Mouse (Mus musculus) neural tube, embryonic 12.5 days (tissue): ENCODE results near the gene Gm48552. TPM values are rescaled to one million over a fixed set of nuclear protein-coding genes. Genes with fewer than 3 reads are reported as not detected.

Experiments
- ATAC-seq: fragments of 200-750 bp; cut with Nextera tagmentation; 2 replicates; pipeline ENCODE4 v1.8.0; 2017; ENCODE audit warnings: low read depth, mild to moderate bottlenecking, moderate TSS enrichment, moderate library complexity; ENCODE audit not compliant: low FRiP score
- H3K27ac ChIP-seq: fragments of 300-500 bp; sonication (generic); 2 replicates; pipeline ENCODE4 v1.5.1; 2016
- H3K27me3 ChIP-seq: fragments of 300-500 bp; sonication (generic); replicated peaks from 2 replicates; pipeline ENCODE4 v1.6.1; 2016; ENCODE audit warnings: mild to moderate bottlenecking
- H3K36me3 ChIP-seq: fragments of 300-500 bp; sonication (generic); 2 replicates; pipeline ENCODE4 v1.6.1; 2016; ENCODE audit warnings: mild to moderate bottlenecking
- H3K4me1 ChIP-seq: fragments of 300-500 bp; sonication (generic); 2 replicates; pipeline ENCODE4 v1.6.1; 2016
- H3K4me2 ChIP-seq: fragments of 300-500 bp; sonication (generic); replicated peaks from 2 replicates; pipeline ENCODE4 v1.6.1; 2016; ENCODE audit warnings: mild to moderate bottlenecking
- H3K4me3 ChIP-seq: fragments of 300-500 bp; sonication (generic); 2 replicates; pipeline ENCODE4 v1.5.1; 2016
- H3K9ac ChIP-seq: fragments of 300-500 bp; sonication (generic); 2 replicates; pipeline ENCODE4 v1.6.1; 2016; ENCODE audit warnings: mild to moderate bottlenecking
- H3K9me3 ChIP-seq: fragments of 300-500 bp; sonication (generic); 2 replicates; pipeline ENCODE4 v1.6.1; 2016; ENCODE audit warnings: mild to moderate bottlenecking
- WGBS: fragments of 180-500 bp; shearing (Covaris S2); methylation state at CpG from one replicate; pipeline ENCODE4 v1.1.7; 2016; 5-methylcytosine and 5-hydroxymethylcytosine counted together
- polyA plus RNA-seq: library from polyadenylated mRNA; unstranded; fragments of >200 nt; fragmentation: Nextera tagmentation; extraction: Ambion mirVana; gene quantifications from 2 replicates; pipeline ENCODE4 v1.2.1, GENCODE M21; 2016

The Gm48552 gene
- polyA plus RNA-seq, result 2.3 and 2.5 TPM in 2 replicates

GRCm38 (mm10) chr10:81388505-81389055 lies at the start of gene Gm48552:
Gene Gm48552, plus strand, starts transcription at chr10:81389005.
- H3K9ac ChIP-seq, result 0 out of 2 replicates have a peak within 1 kb of the TSS, but pooled peaks have one; percentile 17
- H3K36me3 ChIP-seq, result peaks cover 30% of the 10 kb centered on the region
- H3K9me3 ChIP-seq, result no peaks in the 10 kb centered on the region
- no peak for ATAC-seq
- no peak within 1 kb of the TSS for H3K4me3 ChIP-seq
- H3K27ac ChIP-seq, result 0 out of 2 replicates have a peak within 1 kb of the TSS, but pooled peaks have one; percentile 37
- no peak within 1 kb of the TSS for H3K4me2 ChIP-seq
- H3K27me3 ChIP-seq, result no peaks in the 10 kb centered on the region
- WGBS, result 87% methylated on average over 5 of the region's 5 CpGs
- H3K4me1 ChIP-seq, result peaks cover 32% of the 10 kb centered on the region

- no peak overlapping the region for H3K4me2 ChIP-seq
- H3K4me3 ChIP-seq, result no peak overlapping the region
- no peaks in the 10 kb centered on the region for H3K9me3 ChIP-seq
- H3K4me1 ChIP-seq, result peaks cover 8% of the 10 kb centered on the region
- H3K36me3 ChIP-seq, result peaks cover 5% of the 10 kb centered on the region; the same call in 1 of the 2 replicates
- ATAC-seq, result no peak
- no peak overlapping the region for H3K9ac ChIP-seq
- no peak overlapping the region for H3K27ac ChIP-seq
- 39% methylated on average over 17 of the region's 17 CpGs for WGBS
- peaks cover 65% of the 10 kb centered on the region for H3K27me3 ChIP-seq
Observed at GRCm38 (mm10) chr10:81340551-81341332, 48.1 kb upstream of the Gm48552 start.

DNA sequence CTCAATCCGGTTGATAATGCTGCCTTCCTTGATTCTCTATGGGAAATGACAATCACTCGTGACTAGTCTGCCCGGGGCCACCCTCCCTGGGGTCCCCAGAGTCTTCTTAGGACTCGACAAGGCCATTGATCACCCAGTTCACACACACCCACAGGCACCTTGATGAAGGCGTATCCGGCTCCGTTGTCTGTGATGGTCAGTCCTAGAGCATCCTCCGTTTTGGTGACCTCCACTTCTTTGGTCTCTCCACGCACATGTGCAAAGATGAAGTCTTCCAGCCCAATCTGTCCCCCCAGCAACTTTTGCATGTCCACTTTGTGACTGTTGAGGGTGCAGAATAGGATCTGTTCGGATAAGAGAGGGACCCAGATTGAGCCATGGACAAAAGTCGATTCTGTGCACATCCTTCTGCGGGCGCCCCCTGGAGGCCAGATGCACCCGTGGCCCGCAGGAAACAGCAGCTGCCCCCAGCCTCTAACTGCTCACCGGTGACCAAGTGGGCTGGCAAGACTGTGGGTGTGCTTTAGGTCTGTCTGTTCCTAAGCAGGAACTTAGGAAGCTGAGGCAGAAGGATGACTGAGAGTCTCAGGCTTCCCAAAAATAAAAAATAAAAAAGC lies 47.4 kb upstream of the Gm48552 start:
- peaks cover 68% of the 10 kb centered on the region for H3K27me3 ChIP-seq

GRCm38 (mm10) chr10:81342686-81343505 lies 45.9 kb upstream of the Gm48552 start, which contains the start of gene Gipc3:
Gene Gipc3, minus strand, starts transcription at chr10:81343266.
- Histone ChIP-seq H3K4me2 (peak within 1 kb of the TSS; percentile 75), H3K27me3 (peaks cover 76% of the 10 kb centered on the region), H3K4me3 (peak within 1 kb of the TSS; percentile 40), H3K27ac (no peak within 1 kb of the TSS), H3K9ac (peak within 1 kb of the TSS; percentile 55), H3K9me3 (no peaks in the 10 kb centered on the region), H3K36me3 (peaks cover 15% of the 10 kb centered on the region; the same call in 1 of the 2 replicates), H3K4me1 (peaks cover 21% of the 10 kb centered on the region)
- WGBS, result 4% methylated on average over 60 of the region's 67 CpGs
- ATAC-seq, result no peak

More for the DNA sequence above, 47.4 kb upstream of the Gm48552 start:
- H3K9me3 ChIP-seq, result no peaks in the 10 kb centered on the region
- no peak overlapping the region for H3K4me3 ChIP-seq
- H3K4me1 ChIP-seq, result peaks cover 9% of the 10 kb centered on the region
- H3K4me2 ChIP-seq, result no peak overlapping the region
- ATAC-seq, result no peak
- H3K36me3 ChIP-seq, result peaks cover 7% of the 10 kb centered on the region; the same call in 1 of the 2 replicates
- H3K9ac ChIP-seq, result no peak overlapping the region
- 34% methylated on average over 16 of the region's 16 CpGs for WGBS
- H3K27ac ChIP-seq, result no peak overlapping the region

DNA sequence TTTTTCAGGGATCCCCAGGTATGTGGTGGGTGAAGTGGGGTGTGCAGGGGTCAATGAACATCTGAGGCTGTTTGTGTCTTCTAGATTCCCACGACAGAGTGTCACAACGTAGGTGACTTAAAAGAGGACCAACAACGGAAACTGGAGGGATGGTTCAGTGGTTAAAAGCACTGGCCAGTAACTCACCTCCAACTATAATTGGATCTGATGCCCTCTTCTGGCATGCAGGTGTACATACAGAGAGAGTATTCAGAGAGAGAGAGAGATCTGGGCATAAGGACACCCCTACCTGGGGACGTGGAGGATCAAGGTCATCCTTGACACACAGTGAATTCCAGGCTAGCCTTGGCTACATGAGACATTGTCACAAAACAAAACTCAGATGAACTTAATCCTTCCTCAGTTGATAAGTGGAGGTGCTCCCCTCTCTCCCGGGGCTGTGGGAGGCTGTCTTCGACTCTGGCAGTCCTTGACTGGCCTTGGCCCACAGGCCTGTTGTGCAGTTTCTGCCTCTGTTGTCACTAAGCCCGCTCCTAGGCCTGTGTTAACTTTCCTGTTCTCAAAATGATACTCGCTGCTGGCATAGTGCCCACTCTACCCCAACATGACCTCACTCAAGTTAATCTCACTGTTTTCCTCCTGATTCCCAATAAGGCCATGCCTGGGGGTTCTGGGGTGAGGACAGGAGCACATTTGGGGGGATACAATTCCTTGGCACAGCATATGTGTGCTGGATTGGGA lies 44.2 kb upstream of the Gm48552 start:
- peaks cover 15% of the 10 kb centered on the region; the same call in 1 of the 2 replicates for H3K36me3 ChIP-seq
- 55% methylated on average over 8 of the region's 8 CpGs for WGBS
- ATAC-seq, result no peak
- no peak overlapping the region for H3K4me2 ChIP-seq
- H3K9ac ChIP-seq, result no peak overlapping the region
- H3K9me3 ChIP-seq, result no peaks in the 10 kb centered on the region
- H3K27ac ChIP-seq, result no peak overlapping the region
- peaks cover 67% of the 10 kb centered on the region for H3K27me3 ChIP-seq
- H3K4me1 ChIP-seq, result peaks cover 30% of the 10 kb centered on the region
- H3K4me3 ChIP-seq, result no peak overlapping the region

GRCm38 (mm10) chr10:81345162-81345534 lies 43.7 kb upstream of the Gm48552 start:
- Histone ChIP-seq H3K4me1 (peaks cover 34% of the 10 kb centered on the region), H3K4me3 (no peak overlapping the region), H3K4me2 (no peak overlapping the region), H3K27me3 (peaks cover 67% of the 10 kb centered on the region), H3K36me3 (peaks cover 15% of the 10 kb centered on the region; the same call in 1 of the 2 replicates), H3K9ac (no peak overlapping the region), H3K27ac (no peak overlapping the region), H3K9me3 (no peaks in the 10 kb centered on the region)
- no peak for ATAC-seq
- 80% methylated on average over 4 of the region's 4 CpGs for WGBS

DNA sequence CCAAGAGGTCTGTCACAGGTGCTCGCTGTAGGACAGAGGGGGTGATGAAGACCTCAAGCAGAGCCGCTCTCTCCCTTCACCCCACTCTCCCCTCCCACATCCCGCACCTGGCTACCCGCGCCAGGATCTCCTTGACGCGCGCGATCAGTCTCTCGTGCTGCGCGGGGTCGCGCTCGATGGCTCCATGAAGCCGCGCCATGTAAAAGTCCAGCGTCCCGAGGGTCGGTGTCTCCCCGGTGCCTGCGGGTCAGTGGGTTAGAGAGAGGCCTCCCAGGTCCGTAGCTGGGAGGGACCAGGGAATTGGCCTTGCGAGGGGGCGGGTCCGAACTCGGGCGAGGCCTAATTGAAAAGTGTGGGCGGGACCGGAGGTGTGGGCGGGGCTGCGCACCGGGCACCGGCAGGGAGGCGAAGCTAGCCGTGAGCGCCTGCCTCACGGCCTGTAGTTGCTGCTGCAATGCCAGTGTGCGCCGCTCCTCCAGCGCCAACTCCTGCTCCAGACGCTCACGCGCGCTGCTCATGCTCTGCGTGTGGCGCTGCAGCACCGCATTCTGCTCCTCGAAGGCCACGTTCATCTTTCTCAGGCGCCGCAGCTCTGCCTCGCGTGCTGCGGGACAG lies 42.2 kb upstream of the Gm48552 start:
- H3K4me3 ChIP-seq, result peak overlapping the region; percentile 16; the same call in 1 of the 2 replicates
- H3K4me1 ChIP-seq, result peaks cover 34% of the 10 kb centered on the region
- no peak overlapping the region for H3K27ac ChIP-seq
- H3K27me3 ChIP-seq, result peaks cover 54% of the 10 kb centered on the region
- no peak for ATAC-seq
- WGBS, result 5% methylated on average over 55 of the region's 55 CpGs
- H3K36me3 ChIP-seq, result peaks cover 15% of the 10 kb centered on the region; the same call in 1 of the 2 replicates
- no peaks in the 10 kb centered on the region for H3K9me3 ChIP-seq
- H3K4me2 ChIP-seq, result peak overlapping the region; percentile 50
- peak overlapping the region; percentile 46; the same call in 1 of the 2 replicates for H3K9ac ChIP-seq

GRCm38 (mm10) chr10:81349146-81349545 lies 39.7 kb upstream of the Gm48552 start:
- Histone ChIP-seq H3K27me3 (peaks cover 34% of the 10 kb centered on the region), H3K9ac (peak overlapping the region; percentile 74; the same call in 1 of the 2 replicates), H3K9me3 (no peaks in the 10 kb centered on the region), H3K4me2 (peak overlapping the region; percentile 94), H3K4me3 (peak overlapping the region; percentile 76; the same call in 1 of the 2 replicates), H3K4me1 (peaks cover 26% of the 10 kb centered on the region), H3K27ac (no peak overlapping the region), H3K36me3 (peaks cover 15% of the 10 kb centered on the region; the same call in 1 of the 2 replicates)
- 2% methylated on average over 12 of the region's 12 CpGs for WGBS
- ATAC-seq, result no peak

DNA sequence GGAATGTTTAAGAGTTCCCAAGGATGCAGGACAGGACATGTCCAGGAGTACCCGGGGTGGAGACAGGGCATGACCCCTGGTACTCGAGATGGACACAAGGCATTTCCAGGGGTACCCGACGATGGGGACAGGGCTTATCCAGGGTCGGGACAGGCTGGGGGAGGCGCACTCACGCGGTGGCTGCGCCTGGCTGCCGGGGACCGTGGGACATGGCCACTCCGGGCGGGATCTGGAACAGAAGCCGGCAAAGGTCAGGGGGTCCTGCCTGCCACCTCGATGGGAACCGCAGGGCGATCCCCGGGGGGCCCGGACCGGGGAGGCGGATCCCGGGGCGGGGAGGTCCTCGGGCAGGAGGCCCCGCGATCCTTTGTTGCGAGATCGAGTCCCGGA lies 38.8 kb upstream of the Gm48552 start:
- WGBS, result under 1% methylated on average over 29 of the region's 29 CpGs
- H3K27ac ChIP-seq, result no peak overlapping the region
- ATAC-seq, result peak; percentile 22

DNA sequence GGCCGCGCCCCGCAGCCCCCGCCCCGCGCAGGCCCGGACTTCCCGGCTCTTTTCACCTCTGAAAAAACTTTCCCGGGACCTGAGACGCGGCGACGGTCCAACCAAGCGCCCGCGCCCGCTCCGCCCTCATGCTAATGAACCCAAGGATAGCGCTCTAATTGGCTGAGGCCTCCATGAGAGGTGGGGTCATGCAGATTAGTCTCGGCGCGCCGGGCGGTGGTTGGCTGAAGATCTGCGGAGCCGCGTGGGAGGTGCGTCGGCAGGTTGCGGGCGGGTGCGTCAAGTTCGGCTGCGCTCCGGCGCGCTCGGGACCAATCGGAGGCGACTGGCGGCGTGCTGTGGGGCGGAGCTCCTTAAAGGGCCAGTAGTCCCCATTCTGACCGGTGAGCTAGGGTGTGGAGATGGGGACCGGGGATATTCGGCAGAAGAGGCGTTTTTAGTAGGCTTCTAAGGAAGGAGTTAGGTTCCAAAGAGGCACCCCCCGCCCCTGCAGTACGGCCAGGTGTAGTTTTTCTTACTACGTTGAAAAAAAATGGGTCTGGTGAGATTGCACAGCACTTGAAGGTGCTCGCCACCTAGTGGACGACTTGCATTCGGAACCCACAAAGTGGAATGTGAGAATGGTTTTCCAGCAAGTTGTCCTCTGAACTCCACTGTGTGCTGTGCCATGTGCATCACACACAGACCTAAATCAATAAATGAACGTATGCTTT lies 38.3 kb upstream of the Gm48552 start, which contains the start of gene Hmg20b:
Gene Hmg20b, minus strand, starts transcription at position 130 of the 713 bp plus-strand sequence.
- H3K9ac ChIP-seq, result peak within 1 kb of the TSS; percentile 74
- peak; percentile 95 for ATAC-seq
- peaks cover 20% of the 10 kb centered on the region; the same call in 1 of the 2 replicates for H3K27me3 ChIP-seq
- peaks cover 26% of the 10 kb centered on the region for H3K4me1 ChIP-seq
- H3K9me3 ChIP-seq, result no peaks in the 10 kb centered on the region
- peaks cover 13% of the 10 kb centered on the region; the same call in 1 of the 2 replicates for H3K36me3 ChIP-seq
- peak within 1 kb of the TSS; percentile 76 for H3K4me3 ChIP-seq
- WGBS, result under 1% methylated on average over 54 of the region's 54 CpGs
- H3K4me2 ChIP-seq, result peak within 1 kb of the TSS; percentile 94
- H3K27ac ChIP-seq, result no peak within 1 kb of the TSS

More for the DNA sequence above, 38.8 kb upstream of the Gm48552 start:
- peak overlapping the region; percentile 74 for H3K9ac ChIP-seq
- peaks cover 26% of the 10 kb centered on the region for H3K4me1 ChIP-seq
- H3K27me3 ChIP-seq, result peaks cover 26% of the 10 kb centered on the region
- H3K36me3 ChIP-seq, result peaks cover 15% of the 10 kb centered on the region; the same call in 1 of the 2 replicates
- H3K9me3 ChIP-seq, result no peaks in the 10 kb centered on the region
- H3K4me2 ChIP-seq, result peak overlapping the region; percentile 94
- peak overlapping the region; percentile 76 for H3K4me3 ChIP-seq
